Mouse (Mus musculus): ENCODE results near the gene Scrn1. TPM values are rescaled to one million over a fixed set of nuclear protein-coding genes. Genes with fewer than 3 reads are reported as not detected.

Gene Scrn1
- polyA plus RNA-seq, 1 experiment from 2014 or later: 12.3 TPM

DNA sequence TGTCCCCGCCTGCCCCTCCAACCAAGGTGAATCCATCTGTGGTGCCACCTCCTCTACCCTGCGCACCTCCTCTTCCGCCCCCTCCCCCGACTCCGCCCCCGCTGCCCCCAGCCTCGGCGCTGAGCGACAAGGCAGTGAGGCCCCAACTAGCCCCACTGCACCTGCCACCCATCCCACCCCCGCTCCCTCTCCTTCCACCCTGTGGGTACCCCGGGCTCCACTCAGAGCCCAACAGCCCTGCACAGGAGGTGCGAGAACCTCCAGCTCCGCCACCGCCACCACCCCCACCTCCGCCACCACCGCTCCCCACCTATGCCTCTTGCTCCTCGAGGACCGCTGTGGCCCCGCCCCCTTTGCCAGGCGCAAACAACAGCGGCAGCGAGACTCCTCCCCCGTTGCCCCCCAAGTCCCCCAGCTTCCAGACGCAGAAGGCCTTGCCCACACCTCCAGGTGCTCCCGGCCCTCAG lies 80.8 kb downstream of the Scrn1 start:
- ATAC-seq (ENCODE audit: insufficient number of reproducible peaks, insufficient read depth, low FRiP score, low read depth): peak; percentile 58; the same call in 1 of the 2 replicates
- WGBS: 3% methylated on average over 23 of the region's 25 CpGs
- Histone ChIP-seq H3K4me2 (replicated peaks; ENCODE audit: low read depth, low read length) (peak overlapping the region; percentile 53), H3K27me3 (ENCODE audit: control insufficient read depth, insufficient read depth, low read length) (peaks cover 4% of the 10 kb centered on the region; the same call in 1 of the 2 replicates), H3K9ac (replicated peaks; ENCODE audit: low read depth, low read length) (no peak overlapping the region; the same call in 1 of the 2 replicates), H3K4me3 (ENCODE audit: low read depth, low read length) (peak overlapping the region; percentile 14; the same call in 1 of the 2 replicates), H3K27ac (ENCODE audit: low read length) (no peak overlapping the region), H3K9me3 (ENCODE audit: control insufficient read depth, low read depth, low read length) (no peaks in the 10 kb centered on the region), H3K4me1 (ENCODE audit: control insufficient read depth, insufficient read depth, low read length) (no peaks in the 10 kb centered on the region), H3K36me3 (ENCODE audit: control insufficient read depth, insufficient read depth, low read length) (no peaks in the 10 kb centered on the region)

- 24% methylated on average over 12 of the region's 12 CpGs for WGBS
- H3K4me1 ChIP-seq (ENCODE audit: control insufficient read depth, insufficient read depth, low read length): no peaks in the 10 kb centered on the region
- H3K4me2 ChIP-seq (replicated peaks; ENCODE audit: low read depth, low read length): peak overlapping the region; percentile 53
- no peak overlapping the region for H3K27ac ChIP-seq (ENCODE audit: low read length)
- no peaks in the 10 kb centered on the region for H3K9me3 ChIP-seq (ENCODE audit: control insufficient read depth, low read depth, low read length)
- H3K9ac ChIP-seq (replicated peaks; ENCODE audit: low read depth, low read length): no peak overlapping the region
- no peaks in the 10 kb centered on the region for H3K36me3 ChIP-seq (ENCODE audit: control insufficient read depth, insufficient read depth, low read length)
- H3K27me3 ChIP-seq (ENCODE audit: control insufficient read depth, insufficient read depth, low read length): peaks cover 4% of the 10 kb centered on the region; the same call in 1 of the 2 replicates
- peak overlapping the region; percentile 14; the same call in 1 of the 2 replicates for H3K4me3 ChIP-seq (ENCODE audit: low read depth, low read length)
- ATAC-seq (ENCODE audit: insufficient number of reproducible peaks, insufficient read depth, low FRiP score, low read depth): peak; percentile 38; the same call in 1 of the 2 replicates
Observed at GRCm38 (mm10) chr6:54485000-54485399, 81.3 kb downstream of the Scrn1 start.

GRCm38 (mm10) chr6:54481390-54482112 lies 84.7 kb downstream of the Scrn1 start:
- H3K27ac ChIP-seq (ENCODE audit: low read length): no peak overlapping the region
- no peak overlapping the region for H3K9ac ChIP-seq (replicated peaks; ENCODE audit: low read depth, low read length)
- H3K27me3 ChIP-seq (ENCODE audit: control insufficient read depth, insufficient read depth, low read length): no peaks in the 10 kb centered on the region
- WGBS: 73% methylated on average over 15 of the region's 15 CpGs
- H3K9me3 ChIP-seq (ENCODE audit: control insufficient read depth, low read depth, low read length): no peaks in the 10 kb centered on the region
- no peaks in the 10 kb centered on the region for H3K4me1 ChIP-seq (ENCODE audit: control insufficient read depth, insufficient read depth, low read length)
- no peak overlapping the region for H3K4me3 ChIP-seq (ENCODE audit: low read depth, low read length)
- H3K4me2 ChIP-seq (replicated peaks; ENCODE audit: low read depth, low read length): no peak overlapping the region
- H3K36me3 ChIP-seq (ENCODE audit: control insufficient read depth, insufficient read depth, low read length): no peaks in the 10 kb centered on the region
- no peak for ATAC-seq (ENCODE audit: insufficient number of reproducible peaks, insufficient read depth, low FRiP score, low read depth)

DNA sequence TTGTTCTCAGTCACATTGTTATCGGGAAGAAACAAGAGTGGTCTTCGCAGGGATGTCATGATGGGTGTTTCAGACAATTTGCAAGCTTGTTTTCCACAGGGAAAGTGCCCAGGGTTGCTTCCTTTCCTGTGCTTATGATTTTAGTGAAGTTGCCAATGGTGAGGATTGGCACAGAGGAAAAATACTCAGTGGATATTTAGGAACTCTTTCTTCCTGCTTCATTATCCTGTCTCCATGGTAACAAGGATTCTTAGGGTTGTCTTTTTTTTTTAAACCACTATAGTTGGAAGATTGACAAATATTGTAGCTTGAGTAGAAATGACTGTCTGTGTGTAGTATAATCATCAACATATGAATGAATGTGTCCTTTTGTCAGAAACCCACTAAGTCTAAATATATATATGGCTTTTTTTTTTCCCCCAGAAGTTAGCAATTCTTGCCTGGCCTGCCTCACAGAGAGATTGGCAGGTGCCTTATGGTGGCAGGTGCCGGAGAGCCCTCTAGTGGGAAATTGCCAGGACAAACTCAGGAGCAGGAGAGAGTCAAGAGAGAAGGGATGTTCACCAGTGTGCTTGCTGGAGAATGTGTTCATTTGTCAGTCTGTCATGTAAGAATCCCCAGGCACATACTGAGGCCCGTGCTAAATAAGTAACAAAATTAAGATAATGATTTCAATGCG lies 87.5 kb downstream of the Scrn1 start:
- no peak overlapping the region for H3K4me2 ChIP-seq (replicated peaks; ENCODE audit: low read depth, low read length)
- H3K9ac ChIP-seq (replicated peaks; ENCODE audit: low read depth, low read length): no peak overlapping the region
- ATAC-seq (ENCODE audit: insufficient number of reproducible peaks, insufficient read depth, low FRiP score, low read depth): no peak
- H3K27ac ChIP-seq (ENCODE audit: low read length): no peak overlapping the region
- no peaks in the 10 kb centered on the region for H3K27me3 ChIP-seq (ENCODE audit: control insufficient read depth, insufficient read depth, low read length)
- no peaks in the 10 kb centered on the region for H3K9me3 ChIP-seq (ENCODE audit: control insufficient read depth, low read depth, low read length)
- H3K4me3 ChIP-seq (ENCODE audit: low read depth, low read length): no peak overlapping the region
- 67% methylated on average over 5 of the region's 5 CpGs for WGBS
- no peaks in the 10 kb centered on the region for H3K36me3 ChIP-seq (ENCODE audit: control insufficient read depth, insufficient read depth, low read length)
- H3K4me1 ChIP-seq (ENCODE audit: control insufficient read depth, insufficient read depth, low read length): no peaks in the 10 kb centered on the region

DNA sequence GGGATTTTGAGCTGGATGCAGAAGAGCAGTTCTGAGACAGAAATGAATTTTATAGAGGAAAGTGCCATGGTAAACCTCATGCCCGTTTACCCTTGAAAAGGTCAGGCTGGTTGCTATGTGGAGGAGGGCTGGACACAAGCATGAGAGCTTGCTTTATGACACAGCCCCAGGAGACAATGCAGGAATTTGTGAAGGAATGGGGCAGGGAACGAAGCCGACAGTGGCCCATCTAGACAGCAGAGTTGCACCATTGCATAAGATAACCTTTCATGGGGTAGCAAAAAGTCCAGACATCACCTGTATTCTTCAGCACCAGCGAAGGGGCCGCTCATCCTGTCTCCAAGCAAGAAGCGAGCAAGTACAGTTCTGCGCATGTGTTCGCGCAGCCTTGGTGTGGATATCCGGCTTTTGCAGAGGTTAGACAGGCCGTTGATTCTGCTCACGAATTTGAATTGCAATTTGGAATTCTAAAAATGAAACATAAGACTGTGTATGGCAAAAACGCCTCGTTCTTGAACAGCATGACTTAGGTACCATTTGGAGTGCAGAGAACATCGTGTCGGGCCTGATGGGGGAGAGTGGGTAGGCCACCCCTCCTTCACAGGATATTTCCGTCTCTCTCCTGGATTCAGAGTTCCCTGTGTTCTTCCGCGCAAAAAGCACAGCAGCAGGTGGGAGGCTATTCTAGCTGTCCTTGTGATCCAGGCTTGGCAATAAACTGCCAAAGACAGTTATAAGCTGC lies 90.2 kb downstream of the Scrn1 start:
- no peak overlapping the region for H3K4me3 ChIP-seq (ENCODE audit: low read depth, low read length)
- H3K9me3 ChIP-seq (ENCODE audit: control insufficient read depth, low read depth, low read length): no peaks in the 10 kb centered on the region
- no peaks in the 10 kb centered on the region for H3K4me1 ChIP-seq (ENCODE audit: control insufficient read depth, insufficient read depth, low read length)
- WGBS: 83% methylated on average over 19 of the region's 19 CpGs
- no peak overlapping the region for H3K9ac ChIP-seq (replicated peaks; ENCODE audit: low read depth, low read length)
- no peak for ATAC-seq (ENCODE audit: insufficient number of reproducible peaks, insufficient read depth, low FRiP score, low read depth)
- H3K4me2 ChIP-seq (replicated peaks; ENCODE audit: low read depth, low read length): no peak overlapping the region
- no peak overlapping the region for H3K27ac ChIP-seq (ENCODE audit: low read length)
- H3K27me3 ChIP-seq (ENCODE audit: control insufficient read depth, insufficient read depth, low read length): no peaks in the 10 kb centered on the region
- H3K36me3 ChIP-seq (ENCODE audit: control insufficient read depth, insufficient read depth, low read length): no peaks in the 10 kb centered on the region

GRCm38 (mm10) chr6:54472846-54473715 lies 93.2 kb downstream of the Scrn1 start:
- WGBS: 54% methylated on average over 8 of the region's 8 CpGs
- no peak overlapping the region for H3K9ac ChIP-seq (replicated peaks; ENCODE audit: low read depth, low read length)
- H3K4me2 ChIP-seq (replicated peaks; ENCODE audit: low read depth, low read length): no peak overlapping the region
- H3K36me3 ChIP-seq (ENCODE audit: control insufficient read depth, insufficient read depth, low read length): no peaks in the 10 kb centered on the region
- no peak overlapping the region for H3K4me3 ChIP-seq (ENCODE audit: low read depth, low read length)
- no peaks in the 10 kb centered on the region for H3K27me3 ChIP-seq (ENCODE audit: control insufficient read depth, insufficient read depth, low read length)
- no peaks in the 10 kb centered on the region for H3K4me1 ChIP-seq (ENCODE audit: control insufficient read depth, insufficient read depth, low read length)
- no peak overlapping the region for H3K27ac ChIP-seq (ENCODE audit: low read length)
- H3K9me3 ChIP-seq (ENCODE audit: control insufficient read depth, low read depth, low read length): no peaks in the 10 kb centered on the region
- ATAC-seq (ENCODE audit: insufficient number of reproducible peaks, insufficient read depth, low FRiP score, low read depth): peak; percentile 56; the same call in 1 of the 2 replicates

DNA sequence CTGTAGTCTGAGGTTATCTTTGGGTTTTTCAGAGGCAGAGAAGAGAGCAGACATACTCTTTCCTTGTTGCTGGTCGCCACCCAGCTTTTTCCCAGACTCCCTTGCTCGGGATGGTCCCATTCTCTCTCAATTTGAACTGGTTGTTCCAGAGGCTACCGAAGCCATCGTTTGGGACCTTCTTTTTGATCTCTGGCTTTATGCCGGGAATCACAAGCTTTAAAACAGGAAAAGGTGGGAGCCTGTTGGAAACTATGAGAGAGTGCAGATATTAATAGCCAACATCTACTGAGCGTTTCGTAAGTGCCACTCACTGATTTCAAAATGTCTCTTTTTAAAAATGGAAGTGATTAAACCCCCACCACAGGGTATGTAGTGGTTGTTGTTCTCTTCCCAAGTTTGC lies 94.4 kb downstream of the Scrn1 start:
- H3K9me3 ChIP-seq (ENCODE audit: control insufficient read depth, low read depth, low read length): no peaks in the 10 kb centered on the region
- no peak overlapping the region for H3K27ac ChIP-seq (ENCODE audit: low read length)
- H3K27me3 ChIP-seq (ENCODE audit: control insufficient read depth, insufficient read depth, low read length): no peaks in the 10 kb centered on the region
- H3K4me1 ChIP-seq (ENCODE audit: control insufficient read depth, insufficient read depth, low read length): no peaks in the 10 kb centered on the region
- 88% methylated on average over 7 of the region's 7 CpGs for WGBS
- no peak overlapping the region for H3K4me3 ChIP-seq (ENCODE audit: low read depth, low read length)
- no peak overlapping the region for H3K4me2 ChIP-seq (replicated peaks; ENCODE audit: low read depth, low read length)
- H3K36me3 ChIP-seq (ENCODE audit: control insufficient read depth, insufficient read depth, low read length): no peaks in the 10 kb centered on the region
- no peak overlapping the region for H3K9ac ChIP-seq (replicated peaks; ENCODE audit: low read depth, low read length)
- ATAC-seq (ENCODE audit: insufficient number of reproducible peaks, insufficient read depth, low FRiP score, low read depth): no peak

All from stomach, embryonic 14.5 days (tissue).